Mouse (Mus musculus) lung, postnatal 0 days (tissue): ENCODE results near the gene Gm6588.
"Not testable (repeated sequence)": the region's sequence is repeated elsewhere in the genome, so short reads cannot be mapped to it uniquely, and the experiment has no call there.

Source experiments
- CTCF ChIP-seq: IDR thresholded peaks from 2 replicates; pipeline ENCODE4 v1.5.1; 2016; ENCODE audit warnings: antibody characterized with exemption, mild to moderate bottlenecking
- EP300 ChIP-seq: IDR thresholded peaks from 2 replicates; pipeline ENCODE4 v1.6.1; 2016; ENCODE audit warnings: antibody characterized with exemption, mild to moderate bottlenecking, control low read depth

DNA sequence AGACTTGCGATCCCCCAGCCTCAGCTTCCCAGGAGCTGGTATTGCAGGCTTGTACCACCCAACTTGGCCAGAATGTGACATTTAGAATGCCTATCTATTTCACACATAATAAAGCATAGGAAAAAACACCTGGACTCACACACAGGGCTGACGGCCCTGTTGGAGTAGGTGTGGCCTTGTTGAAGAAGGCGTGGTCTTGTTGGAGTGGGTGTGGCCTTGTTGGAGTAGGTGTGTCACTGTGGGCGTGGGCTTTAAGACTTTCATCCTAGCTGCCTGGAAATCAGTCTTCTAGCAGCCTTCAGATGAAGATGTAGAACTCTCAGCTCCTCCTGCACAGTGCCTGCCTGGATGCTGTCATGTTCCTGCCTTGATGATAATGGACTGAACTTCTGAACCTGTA is 36.4 kb upstream of the Gm6588 start:
- TF ChIP-seq EP300, CTCF: not testable (repeated sequence)
